Mouse (Mus musculus): ENCODE measurements around the gene Pla2g6.

Gene Pla2g6

DNA sequence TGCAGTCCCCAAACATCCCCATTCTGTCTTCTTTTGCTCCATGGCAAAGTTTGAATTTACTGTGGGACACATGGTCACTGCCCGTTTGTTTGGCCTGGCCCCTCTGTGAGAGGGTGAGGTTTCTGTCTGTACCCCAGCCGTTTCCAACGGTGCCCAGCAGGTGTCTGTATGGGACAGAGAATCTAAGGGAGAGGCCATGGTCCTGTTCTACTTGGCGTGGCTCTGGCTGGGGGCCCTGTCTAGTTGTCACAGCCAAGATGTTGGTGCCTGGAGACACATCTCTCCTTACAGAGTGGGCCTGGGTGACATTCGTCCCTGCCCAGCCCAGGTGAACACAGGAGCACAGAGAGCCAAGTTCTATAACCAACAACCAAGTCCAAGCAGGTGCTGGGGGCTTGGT is 47.3 kb downstream of the Pla2g6 start:
- ATAC-seq (ENCODE audit: insufficient number of reproducible peaks, low FRiP score, low TSS enrichment) = no peak

DNA sequence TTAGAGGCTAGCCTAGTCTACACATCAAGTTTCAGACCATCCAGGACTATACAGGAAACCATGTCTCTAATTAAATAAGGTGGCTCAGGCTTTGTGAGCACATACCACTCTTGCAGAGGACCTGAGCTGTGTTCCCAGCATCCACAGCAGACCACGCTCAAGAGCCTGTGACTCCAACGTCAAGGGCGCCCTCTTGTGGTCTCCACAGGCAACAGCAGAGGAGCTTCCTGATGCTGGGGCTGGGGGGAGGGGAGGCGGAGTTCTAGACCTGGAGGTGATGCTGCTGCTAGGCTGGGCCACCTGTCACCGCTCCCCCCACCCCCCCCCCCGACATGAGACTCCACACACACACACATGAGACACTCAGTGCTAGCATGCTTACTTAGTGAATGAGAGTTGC is 48.0 kb downstream of the Pla2g6 start:
- ATAC-seq (ENCODE audit: insufficient number of reproducible peaks, low FRiP score, low TSS enrichment) = no peak

DNA sequence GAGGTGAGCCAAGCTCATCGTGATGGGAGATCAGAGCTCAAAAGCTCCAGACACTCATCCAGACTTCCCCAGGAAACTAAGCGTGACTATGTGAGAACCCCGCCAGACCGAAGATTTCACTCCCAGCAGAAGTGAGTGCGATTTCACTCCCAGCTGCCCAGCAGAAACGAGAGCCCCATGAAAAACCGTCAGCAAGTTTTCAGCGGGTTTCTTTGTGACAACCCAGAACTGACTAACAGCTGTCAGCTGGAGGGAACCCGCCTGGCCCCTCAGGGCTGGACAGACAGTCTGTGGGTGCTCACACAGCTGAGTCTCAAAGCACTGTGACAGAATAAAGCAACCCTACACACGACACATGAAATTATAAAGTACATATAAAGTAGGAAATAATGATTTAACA is 50.5 kb downstream of the Pla2g6 start:
- no peak for ATAC-seq (ENCODE audit: insufficient number of reproducible peaks, low FRiP score, low TSS enrichment)

DNA sequence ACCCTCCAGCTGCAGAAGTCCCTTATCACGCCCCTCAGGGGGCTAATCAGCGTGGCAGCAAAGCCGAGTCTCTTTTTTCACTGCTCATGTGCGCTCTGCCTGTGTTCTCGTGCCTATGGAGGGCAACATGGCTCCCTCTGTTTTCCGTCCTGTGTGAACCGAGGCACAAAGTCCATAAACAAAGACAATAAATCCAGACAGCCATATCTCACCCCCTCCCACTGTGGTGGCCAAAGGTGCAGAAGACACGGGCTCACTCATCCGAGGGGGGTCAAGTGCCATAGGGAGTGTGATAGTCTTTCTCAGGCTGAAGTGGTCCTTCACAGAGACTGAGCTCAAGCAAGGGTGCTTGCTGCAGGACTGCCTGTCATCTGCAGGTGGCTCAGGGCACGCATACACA is 55.2 kb downstream of the Pla2g6 start:
- ATAC-seq (ENCODE audit: insufficient number of reproducible peaks, low FRiP score, low TSS enrichment) = no peak

DNA sequence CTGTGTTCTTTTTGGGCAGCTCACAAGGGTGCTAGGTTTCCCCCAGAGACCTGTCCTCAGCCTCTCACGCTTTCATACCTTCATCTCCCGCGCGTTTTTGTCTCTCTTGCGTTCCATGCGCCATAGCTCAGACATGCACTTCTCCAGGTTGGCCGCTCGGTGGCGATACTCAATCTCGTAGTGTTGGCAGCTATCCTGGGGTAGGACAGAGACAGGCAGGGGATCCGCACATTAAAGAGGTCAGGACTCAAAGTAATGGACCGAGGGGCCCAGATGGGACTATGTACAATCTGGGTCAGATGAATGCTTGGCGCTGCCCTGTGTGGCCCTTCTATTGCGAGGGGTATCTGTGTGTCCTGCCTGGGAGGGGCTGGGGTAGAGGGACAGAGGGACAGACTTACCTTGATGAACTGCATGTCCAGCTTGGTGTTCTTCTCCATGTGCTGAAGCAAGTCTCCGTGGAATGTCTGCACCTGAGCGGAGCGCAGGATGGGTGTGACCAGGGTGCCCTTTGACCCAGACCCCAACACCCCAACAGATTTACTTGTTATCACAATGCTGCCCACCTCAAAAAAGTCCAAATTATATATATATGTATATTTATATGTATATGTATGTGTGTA is 57.0 kb downstream of the Pla2g6 start:
- ATAC-seq (ENCODE audit: insufficient number of reproducible peaks, low FRiP score, low TSS enrichment) = no peak

DNA sequence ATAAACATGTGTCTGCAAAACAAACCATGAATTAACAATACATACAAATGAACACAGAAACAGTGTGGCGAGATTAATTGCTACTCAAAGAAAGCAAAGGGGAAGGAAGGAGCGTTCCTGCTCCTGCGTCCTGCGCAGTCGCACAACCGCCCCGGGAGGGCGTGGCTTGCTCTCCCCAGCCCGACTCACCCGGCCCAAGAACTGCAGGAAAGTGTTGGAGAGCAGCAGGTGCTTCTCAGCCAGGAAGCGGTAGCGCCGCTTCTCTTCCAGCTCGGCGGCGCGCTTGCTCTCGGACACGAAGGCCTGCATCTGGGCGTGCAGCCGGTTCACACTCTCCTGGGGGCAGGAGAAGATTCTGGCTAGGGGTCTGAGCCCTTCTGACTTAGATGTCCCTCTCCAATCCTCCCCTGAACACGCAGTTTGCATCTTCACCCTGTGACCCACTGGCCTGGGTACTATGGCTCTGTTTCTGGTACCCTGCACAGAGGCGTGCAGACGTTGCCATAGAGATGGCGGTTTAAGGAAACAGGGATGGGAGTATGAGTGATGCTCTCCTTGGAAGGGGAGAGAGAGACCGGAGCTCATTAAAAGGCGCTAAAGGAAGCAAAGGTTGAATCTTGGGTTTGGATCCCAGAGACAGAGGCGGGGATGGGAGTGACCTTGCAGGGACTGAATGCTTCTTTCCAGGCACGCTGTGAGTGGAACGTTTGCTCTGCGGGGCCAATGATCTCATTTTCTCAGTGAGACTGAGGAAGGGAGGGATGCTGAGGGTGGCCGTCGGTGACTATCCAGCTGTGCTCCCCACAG is 57.7 kb downstream of the Pla2g6 start:
- no peak for ATAC-seq (ENCODE audit: insufficient number of reproducible peaks, low FRiP score, low TSS enrichment)

DNA sequence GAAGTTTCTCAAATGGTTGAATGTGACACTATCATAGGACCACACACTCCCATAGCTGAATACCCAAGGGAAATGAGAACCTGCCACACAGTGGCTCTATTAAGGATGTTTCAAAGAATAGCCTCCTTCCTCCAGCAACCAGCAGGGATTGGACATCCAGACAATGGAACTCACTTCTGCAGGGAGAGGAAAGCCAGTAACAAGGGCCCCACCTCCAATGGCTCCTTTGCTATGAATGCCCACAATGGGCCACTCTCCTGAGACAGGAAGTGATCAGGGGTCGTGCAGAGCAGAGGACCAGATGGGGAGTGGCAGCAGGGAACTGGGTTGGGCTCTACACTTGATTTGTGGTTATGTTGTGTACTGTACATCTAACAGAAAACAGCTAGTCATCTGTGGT is 59.7 kb downstream of the Pla2g6 start:
- no peak for ATAC-seq (ENCODE audit: insufficient number of reproducible peaks, low FRiP score, low TSS enrichment)

DNA sequence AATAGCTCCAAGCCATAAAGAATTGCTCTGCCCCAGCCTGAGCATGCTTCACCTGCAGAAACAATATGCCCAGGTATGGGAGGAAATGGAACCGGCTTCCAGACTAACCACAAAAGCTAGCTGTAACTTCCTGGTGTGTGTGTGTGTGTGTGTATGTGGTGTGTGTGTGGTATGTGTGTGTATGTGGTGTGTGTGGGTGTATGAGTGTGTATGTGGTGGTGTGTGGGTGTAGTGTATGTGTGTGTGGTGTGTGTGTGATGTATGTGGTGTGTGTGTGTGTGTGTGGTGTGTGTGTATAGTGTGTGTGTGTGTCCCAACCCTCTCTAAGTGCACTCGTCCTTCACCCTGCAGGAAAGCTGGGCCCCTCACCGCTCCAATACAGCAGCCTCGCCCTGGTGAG is 62.8 kb downstream of the Pla2g6 start:
- no peak for ATAC-seq (ENCODE audit: insufficient number of reproducible peaks, low FRiP score, low TSS enrichment)

DNA sequence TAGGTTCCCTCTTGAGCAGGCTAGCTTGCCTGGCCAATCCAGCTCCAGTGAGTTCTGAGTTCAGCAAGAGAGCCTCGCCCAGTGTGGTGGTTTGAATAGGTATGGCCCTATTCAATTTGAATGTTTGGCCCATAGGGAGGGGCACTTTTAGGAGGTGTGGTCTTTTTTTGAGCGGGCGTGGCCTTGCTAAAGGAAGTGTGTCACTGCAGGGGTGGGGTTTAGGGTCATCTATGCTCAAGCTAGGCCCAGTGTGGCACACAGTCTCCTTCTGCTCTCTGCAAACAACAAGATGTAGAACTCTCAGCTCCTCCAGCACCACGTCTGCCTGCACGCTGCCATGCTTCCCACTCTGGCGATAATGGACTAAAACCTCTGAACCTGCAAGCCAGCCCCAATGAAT is 64.5 kb downstream of the Pla2g6 start:
- no peak for ATAC-seq (ENCODE audit: insufficient number of reproducible peaks, low FRiP score, low TSS enrichment)

DNA sequence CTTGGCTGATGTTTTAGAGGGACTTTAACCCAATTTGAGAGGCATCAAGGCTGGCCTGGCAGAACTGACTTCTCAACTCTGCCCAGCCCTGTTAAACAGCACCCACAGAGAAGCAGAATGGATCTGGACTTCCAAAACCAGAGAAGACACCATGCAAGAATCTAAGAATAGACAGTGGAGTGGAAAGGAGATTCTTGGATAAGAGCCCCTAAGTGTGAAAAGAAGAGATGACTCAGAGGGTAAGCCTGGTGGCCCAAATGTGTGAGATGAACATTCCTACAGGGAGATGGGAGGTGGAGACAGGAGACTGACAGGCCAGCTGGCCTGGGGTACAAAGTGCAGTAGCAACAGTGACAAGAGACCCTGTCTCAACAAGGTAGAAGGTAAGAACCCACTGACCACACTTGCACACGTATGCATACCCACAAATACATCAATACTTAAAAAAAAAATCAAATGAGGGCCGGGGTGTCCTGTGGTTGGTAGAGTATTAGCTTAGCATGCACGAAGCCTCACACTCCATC is 65.3 kb downstream of the Pla2g6 start:
- no peak for ATAC-seq (ENCODE audit: insufficient number of reproducible peaks, low FRiP score, low TSS enrichment)

DNA sequence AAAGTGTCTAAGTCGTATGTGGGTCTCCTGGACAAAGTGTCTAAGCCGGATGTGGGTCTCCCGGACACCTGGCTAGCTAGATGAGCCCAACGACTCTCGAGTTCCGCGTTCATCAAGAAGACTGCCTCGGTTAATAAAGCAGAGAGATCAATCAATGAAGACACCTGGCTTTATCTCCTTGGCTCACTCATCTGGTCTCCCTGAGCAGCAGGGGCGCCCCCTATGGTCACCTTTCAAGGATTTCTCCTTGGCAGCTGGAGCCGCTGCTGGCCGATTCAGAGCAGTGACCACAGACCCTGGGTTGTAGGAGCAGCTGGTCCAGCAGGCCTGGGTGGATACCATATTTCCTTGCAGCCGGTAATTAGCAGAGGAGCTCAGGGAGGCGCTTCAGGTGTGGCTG is 65.8 kb downstream of the Pla2g6 start:
- ATAC-seq (ENCODE audit: insufficient number of reproducible peaks, low FRiP score, low TSS enrichment) = no peak

DNA sequence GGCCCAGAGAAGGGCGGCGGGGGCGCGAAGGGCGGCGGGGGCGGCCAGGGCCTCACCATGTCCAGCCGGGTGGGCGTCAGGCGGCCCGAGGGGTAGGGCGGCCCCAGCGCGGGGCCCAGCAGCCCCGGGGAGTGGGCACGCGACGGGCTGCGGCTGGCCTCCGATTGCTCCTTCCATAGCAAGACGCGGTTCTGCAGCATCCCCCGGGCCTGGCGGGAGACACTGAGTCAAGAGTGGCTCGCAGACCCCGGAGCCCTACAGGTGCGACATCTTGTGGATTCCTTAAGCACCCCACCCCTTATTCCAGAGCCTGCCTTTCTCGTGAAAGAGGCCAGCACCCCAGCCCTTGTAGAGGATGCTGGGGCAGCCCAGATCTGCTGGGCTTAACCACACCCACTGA is 66.4 kb downstream of the Pla2g6 start:
- ATAC-seq (ENCODE audit: insufficient number of reproducible peaks, low FRiP score, low TSS enrichment) = no peak

DNA sequence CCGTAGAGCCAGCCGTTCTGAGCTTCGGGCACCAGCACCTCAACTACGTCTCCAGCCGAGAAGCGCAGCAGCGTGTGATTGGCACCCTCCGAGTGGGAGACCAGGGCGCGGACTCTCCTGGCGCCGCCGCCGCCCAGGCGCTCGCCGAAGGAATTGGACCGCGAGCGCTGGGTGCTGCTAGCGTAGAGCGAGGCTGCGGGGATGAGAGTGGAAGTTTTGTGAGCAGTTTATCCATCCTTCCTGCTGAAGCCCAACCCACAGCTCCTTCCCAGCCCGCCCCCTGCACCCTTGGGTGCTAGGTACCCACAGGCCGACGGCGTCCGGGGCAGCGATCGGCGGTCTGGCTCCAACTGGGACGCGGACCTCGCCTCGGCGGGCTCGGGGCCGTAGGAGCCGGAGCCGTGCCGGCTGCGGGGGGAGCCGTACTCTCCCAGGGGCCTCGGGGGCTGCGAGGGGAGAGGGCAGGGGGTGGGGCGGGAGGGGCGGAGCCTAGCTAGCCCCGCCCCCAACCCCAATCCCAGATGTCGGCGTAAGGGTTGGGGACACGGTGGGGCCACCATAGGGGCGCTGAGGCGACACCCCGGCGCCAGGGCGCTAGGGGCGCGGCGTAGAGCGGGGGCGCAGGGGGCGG is 67.0 kb downstream of the Pla2g6 start:
- ATAC-seq (ENCODE audit: insufficient number of reproducible peaks, low FRiP score, low TSS enrichment) = no peak

DNA sequence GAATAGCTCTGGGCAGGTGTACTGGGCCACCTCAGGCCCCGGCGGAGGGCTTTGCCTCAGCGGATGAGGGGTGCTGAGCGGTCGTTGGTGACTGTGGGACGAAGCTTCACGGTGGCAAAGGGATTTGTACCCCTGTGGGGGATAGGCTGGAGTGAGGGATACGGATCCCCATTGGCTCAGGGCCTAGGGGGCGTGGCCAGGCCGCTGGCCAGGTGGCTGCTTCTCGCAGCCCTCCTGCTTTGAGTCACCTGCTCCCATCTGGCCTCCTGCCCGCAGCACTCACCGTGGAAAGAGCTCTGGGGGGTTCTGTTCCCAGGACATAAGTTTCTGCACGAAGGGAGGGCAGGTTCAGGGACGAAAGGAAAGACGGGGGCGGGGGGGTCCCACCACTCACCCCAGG is 69.7 kb downstream of the Pla2g6 start:
- ATAC-seq (ENCODE audit: insufficient number of reproducible peaks, low FRiP score, low TSS enrichment) = no peak

DNA sequence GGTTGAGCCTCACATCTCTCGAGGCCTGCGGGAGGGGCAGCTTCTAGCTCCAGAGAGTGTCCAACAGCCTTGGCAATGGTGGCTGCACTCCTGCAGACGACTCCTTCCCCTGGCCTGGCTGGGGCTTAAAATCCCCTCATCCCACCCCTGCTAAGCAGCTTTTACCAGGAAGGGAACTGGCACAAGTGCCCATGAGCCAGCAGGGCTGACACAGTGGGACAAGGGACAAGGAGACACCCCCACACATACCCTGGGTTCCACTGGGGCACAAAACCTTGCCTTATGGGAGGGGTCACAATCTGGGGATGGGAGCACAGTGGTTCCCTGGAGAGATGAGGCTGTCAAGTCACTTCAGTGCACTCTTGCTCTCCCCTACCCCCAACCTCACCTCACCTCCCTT is 73.5 kb downstream of the Pla2g6 start, which contains the start of gene Slc16a8:
Slc16a8 (minus strand) TSS at position 101 of the 400 bp plus-strand sequence.
- ATAC-seq (ENCODE audit: insufficient number of reproducible peaks, low FRiP score, low TSS enrichment) = no peak

DNA sequence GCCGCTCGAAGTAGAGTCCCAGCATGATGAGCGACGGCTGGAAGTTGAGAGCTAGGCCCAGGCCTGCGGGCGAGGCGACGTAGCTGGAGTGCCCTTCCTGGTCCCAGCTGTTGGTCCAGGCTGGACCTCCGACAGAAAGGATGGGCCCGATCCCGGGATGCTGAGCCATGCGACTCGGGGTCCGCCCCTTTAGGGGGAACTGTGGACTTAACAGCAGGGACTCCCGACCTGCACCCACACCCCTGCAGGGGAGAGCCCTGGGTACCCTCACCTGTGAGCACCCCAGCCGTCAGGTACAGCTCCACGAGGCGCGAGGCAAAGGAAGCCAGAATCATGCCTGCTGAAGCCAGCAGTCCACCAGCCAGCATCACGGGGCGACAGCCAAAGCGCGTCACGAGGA is 75.6 kb downstream of the Pla2g6 start:
- no peak for ATAC-seq (ENCODE audit: insufficient number of reproducible peaks, low FRiP score, low TSS enrichment)

DNA sequence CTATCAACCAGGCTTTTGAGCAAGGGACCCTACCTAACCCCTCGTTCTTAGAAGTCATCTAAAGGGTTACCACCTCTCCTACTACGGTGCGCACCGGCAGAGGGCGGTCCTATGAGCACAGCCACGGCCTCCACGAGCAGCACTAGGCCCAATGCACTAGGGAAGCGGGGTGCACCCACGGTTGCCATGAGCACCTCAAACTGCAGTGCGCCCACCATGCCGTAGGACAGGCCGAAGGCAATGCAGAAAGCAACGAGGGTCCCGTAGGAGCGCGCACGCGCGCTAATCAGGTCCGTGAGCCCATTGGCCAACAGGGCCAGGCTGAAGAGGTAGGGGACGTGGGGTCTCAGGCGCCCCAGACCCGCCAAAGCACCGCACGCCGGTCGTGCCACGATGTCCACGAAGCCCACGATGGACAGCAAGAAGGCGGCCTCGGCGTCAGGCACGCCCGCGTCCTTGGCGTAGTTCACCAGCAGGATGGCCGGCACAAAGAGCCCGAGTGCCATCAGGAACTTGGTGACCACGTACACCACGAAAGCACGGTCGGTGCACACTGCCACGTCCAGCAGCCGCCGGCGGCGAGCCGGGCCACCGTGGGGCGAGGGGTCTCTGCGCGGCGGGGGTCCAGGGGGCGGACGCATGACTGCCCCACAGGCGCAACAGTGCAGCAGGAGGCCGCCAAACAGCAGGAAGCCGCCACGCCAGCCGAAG is 76.3 kb downstream of the Pla2g6 start:
- ATAC-seq (ENCODE audit: insufficient number of reproducible peaks, low FRiP score, low TSS enrichment) = 0 out of 2 replicates have a peak, but pooled peaks have one; percentile 47

DNA sequence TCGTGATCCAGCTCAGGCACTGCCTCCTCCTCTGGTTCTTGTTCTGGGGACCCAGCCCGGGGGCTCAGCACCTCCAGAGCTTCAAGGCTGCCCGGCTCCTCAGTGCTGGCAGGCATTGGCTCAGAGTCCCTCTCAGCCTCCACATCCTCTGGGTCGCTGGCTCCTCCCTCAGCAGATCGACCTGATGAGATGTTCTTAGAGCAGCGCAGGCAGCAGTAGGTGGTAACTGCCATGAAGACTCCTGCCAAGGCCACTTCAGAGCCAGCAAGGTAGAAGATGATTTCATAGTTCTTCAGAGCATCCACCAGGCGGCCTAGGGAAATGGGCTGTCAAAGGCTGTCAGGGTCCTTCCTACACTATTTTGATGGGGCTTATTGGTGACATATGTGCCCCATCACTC is 77.0 kb downstream of the Pla2g6 start:
- ATAC-seq (ENCODE audit: insufficient number of reproducible peaks, low FRiP score, low TSS enrichment) = no peak

DNA sequence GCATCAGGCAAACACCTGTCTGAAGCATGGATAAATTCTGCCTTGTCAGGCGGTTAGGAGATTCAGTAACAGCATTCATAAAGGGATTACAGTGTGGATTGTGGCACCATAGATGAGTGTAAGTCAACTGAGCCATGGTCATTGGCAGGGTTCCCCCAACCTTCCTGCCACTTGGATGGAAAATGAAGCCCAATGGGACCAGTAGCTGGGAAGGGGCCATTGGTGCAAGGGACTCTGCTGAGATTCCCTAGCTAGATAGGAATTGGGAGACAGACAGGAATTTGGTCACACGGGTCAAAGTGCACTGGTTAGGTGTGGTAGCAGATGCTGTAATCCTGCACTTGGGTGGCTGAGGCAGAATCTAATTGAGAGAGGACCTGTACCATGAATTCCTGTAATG is 78.0 kb downstream of the Pla2g6 start:
- ATAC-seq (ENCODE audit: insufficient number of reproducible peaks, low FRiP score, low TSS enrichment) = no peak

DNA sequence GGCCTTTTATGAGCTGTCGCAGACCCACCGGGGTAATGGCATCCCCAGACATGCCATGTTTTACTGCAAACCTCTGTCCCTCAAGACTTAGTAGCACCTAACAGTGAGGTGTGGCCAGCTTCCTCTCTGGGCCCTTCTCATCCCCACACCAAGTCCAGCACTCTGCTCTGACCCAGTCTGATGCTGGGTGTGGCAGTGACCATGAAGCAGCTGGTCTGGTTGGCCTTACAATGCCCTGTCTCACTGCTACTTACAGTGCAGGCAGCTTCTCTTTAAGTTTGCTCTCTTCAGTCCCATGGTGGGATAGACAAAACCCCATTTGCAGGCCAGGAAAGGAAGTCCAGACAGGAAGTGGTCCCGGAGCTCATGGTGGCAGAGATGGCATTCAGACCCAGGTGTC is 82.9 kb downstream of the Pla2g6 start:
- ATAC-seq (ENCODE audit: insufficient number of reproducible peaks, low FRiP score, low TSS enrichment) = no peak

Measured in cerebellum, adult (tissue).